Mouse (Mus musculus) testis, adult 2 months (tissue): ENCODE results near the gene Tmem247.

Experiments used
- CTCF ChIP-seq: fragments of 200-500 bp; IDR thresholded peaks from 2 replicates; pipeline ENCODE4 v1.5.1; 2012; ENCODE audit warnings: low read depth, mild to moderate bottlenecking, inconsistent platforms, low read length, moderate library complexity; ENCODE audit not compliant: control insufficient read depth, insufficient read depth, insufficient replicate concordance
- POLR2A ChIP-seq: fragments of 200-500 bp; IDR thresholded peaks from 2 replicates; pipeline ENCODE4 v1.6.1; 2012; ENCODE audit warnings: low read depth, mild to moderate bottlenecking, inconsistent platforms, low read length, moderate library complexity; ENCODE audit not compliant: control insufficient read depth

DNA sequence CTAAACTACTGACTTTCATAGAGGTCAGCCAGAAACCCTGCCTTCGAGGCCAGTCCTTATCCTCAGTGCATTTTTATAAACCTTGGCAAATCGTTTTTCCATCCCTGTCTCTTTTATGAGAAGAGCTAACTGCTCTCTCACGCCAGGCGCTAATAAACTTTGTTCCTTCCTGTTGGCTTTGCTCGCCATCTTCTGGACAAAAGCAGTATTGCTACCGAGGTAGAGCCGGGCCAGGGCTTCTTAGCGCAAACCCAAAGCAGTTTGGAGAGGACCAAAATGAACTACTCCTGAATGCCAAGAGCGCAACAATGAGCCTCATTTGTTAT, 11.0 kb upstream of the Tmem247 start:
- TF ChIP-seq POLR2A, result no peak
- peak; percentile 67; the same call in 1 of the 2 replicates for TF ChIP-seq CTCF
